Mouse (Mus musculus): ENCODE measurements around the gene Astl.

The Astl gene

DNA sequence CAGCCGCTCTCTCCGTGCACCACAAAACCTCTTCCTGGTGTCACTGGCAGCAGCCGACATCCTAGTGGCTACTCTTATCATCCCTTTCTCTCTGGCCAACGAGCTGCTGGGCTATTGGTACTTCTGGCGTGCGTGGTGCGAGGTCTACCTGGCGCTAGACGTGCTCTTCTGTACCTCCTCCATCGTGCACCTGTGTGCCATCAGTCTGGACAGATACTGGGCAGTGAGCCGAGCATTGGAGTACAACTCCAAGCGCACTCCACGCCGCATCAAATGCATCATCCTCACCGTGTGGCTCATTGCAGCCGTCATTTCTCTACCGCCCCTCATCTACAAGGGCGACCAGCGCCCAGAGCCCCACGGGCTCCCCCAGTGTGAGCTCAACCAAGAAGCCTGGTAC, 25.3 kb downstream of the Astl start:
- no peak for DNase-seq (ENCODE audit: extremely low read depth, insufficient read length, low spot score)

- no peak for DNase-seq (ENCODE audit: extremely low read depth, insufficient read length, low spot score)
Observed at GRCm38 (mm10) chr2:127364452-127364851, 26.0 kb downstream of the Astl start.

DNA sequence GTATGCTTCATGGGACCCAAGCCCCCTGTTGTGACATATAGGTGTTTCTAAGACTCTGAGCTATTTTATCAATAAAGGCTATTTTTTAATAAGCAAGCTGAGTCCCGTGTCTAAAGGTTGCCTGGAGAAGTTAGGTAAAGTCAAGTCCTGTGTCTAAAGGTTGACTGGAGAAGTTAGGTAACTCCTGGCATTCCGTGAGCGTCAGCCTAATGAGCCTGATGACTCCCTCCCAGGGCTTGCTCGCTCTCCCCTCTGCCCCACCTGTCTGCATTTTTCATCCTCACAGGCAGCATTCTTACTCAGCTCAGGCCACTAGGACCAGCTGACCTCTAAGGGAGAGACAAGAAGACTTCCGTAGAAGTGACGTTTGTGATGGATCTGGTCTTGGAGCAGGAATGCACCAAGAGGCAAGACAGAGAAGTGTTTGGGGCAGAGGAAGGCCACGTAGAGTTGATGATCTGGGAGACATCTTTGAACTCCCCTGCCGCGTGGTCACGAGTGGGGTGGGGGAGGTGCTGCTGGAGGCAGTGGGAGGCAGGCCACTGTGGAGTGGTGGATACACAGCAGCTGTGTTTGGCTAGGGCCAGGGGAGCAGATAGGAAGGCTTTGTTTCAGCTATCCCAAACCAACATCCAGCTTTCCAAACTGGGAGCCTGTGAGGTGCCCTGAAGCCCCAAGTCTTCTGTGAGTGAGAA, 28.8 kb downstream of the Astl start:
- no peak for DNase-seq (ENCODE audit: extremely low read depth, insufficient read length, low spot score)

DNA sequence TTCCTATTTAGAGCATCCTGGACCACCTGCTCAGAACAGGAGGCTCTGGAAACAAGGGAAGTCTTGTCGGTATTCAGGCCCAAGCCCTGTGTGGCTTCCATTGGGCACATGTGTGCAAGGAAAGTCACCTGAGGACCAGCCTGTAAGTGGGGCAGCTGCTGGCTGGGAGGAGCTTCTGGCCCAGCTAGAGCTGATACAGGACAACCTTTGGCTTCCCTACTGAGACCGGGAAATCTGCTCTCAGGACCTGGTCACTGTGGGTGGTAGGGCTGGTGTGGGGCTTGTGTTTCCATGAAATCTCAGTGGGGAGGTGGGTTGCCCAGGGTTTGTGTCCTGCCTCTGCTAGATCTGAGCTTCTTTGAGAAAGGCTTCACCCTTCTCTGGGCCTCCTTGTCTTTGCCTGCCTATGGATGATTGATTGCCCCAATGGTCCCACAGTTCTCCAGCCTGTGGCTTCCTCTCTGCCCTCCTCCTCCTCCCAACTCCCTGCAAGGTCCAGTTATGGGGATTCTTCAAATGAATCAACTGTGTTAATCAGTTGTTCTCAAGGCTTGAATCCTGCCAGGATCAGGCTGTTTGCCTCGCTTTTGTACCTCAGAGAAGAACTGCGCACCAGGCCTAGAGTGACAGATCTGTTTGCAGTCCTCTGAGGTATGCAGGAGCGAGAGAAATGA, 31.4 kb downstream of the Astl start:
- DNase-seq (ENCODE audit: extremely low read depth, insufficient read length, low spot score): no peak

DNA sequence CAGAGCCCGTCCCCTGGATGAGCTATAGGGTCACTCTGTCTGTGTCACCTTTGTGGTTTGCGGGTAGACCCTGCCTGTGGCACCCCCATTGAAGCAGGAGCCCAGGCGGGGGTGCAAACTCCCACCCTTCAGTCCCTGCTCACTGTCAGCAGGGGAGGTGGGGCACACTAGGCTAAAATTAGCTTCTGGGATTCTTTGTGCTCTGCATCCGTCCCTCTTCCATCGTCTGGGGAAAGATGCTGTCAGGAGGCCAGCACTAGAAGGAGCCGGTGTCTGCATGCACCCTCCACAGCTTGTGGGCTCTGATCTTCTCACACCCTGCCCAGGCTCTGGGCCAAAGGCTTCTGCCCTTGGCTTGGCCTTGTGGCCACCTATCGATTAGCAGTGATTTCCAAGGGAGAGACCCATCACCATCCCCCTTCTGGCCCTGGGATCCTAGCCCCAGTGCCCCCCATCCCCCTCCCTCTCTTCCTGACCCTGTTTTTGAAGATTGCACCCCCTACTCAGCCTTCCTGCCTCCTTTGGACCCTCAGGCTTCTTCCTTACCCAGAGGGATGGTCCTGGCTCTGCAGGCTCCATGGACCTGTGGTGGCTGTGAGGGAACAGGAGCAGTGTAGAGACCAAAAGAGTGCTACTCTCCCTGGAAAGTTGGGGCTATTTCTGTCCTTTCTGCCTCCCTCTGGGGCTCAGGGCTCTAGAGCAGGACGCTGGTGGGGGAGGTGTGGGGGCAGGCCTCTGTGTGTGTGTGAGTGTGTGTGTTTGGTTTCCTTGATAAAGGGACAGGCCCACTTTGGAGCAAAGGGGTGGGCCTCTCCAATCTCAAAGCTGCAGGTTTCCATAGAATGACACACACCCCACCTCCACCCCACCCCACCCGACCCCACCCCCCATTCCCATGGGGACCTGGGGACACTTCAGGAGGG, 32.4 kb downstream of the Astl start:
- DNase-seq (ENCODE audit: extremely low read depth, insufficient read length, low spot score): no peak

DNA sequence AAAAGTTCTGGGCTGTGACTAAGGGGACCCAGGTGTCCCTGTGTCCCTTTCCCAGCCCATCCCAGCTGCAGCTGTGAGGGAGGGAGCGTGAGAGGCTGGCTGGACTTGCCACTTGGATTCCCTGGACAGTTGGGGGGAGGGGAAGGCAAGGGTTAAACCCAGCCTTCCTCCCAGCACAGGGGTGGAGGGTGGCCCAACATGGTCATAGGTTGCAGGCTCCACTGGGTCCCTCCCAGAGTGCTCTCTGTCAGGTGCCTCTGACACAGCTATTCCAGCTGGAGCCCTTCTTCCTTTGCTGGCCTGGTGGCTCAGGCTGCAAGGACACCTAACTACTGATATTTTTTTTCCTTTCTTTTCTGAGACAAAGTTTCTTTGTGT, 33.0 kb downstream of the Astl start:
- no peak for DNase-seq (ENCODE audit: extremely low read depth, insufficient read length, low spot score)

GRCm38 (mm10) chr2:127372082-127372481, 33.6 kb downstream of the Astl start:
- DNase-seq (ENCODE audit: extremely low read depth, insufficient read length, low spot score): no peak

- DNase-seq (ENCODE audit: extremely low read depth, insufficient read length, low spot score): no peak
Observed at GRCm38 (mm10) chr2:127374131-127374530, 35.7 kb downstream of the Astl start.

DNA sequence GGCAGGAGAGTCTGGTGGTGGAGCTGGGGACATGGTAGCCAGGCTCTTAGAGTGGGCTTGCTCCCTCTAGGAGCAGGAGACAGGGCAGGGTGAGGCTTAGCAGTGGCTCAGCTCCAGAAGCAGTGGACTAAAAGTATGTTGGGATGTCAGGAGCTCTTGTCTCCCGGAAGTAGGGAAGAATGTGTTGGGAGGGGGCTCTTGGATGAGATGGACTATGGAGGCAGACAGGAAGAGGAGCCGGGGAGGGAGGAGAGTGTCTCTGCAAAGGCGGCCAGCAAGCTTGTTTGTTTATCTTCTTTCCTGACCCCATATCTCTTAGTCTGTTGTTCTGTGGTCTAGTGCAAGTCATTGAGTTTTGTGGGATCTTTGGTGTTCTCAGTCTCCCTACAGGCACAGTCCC, 36.6 kb downstream of the Astl start:
- DNase-seq (ENCODE audit: extremely low read depth, insufficient read length, low spot score): no peak

DNA sequence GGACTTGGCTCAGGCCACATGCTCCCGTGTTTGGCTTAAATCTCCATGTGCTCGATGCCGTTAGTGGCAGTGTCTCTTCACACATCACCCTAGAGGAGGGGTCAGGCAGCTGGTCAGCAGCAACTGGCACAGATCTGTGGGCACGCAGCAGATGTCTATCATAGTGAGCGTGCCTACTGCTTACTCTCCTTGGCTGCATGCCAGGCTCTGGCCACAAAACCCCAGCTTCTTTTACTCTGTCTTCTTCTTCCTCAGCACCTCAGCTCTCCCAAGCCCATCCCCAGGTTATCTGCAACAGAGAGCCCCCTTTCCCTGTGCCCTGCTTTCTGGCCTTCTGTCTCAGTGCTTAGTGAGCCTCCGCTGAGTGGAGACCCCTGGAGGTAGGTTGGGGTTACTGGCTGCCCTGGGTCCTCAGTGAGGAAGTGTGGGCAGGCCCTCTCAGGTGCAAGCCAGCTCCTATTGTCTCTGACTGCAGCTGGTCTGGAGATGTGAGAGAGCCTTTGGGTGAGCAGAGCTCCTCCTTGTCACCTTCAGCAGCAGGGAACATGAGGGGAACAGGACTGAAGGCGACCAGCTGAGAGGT, 37.4 kb downstream of the Astl start:
- no peak for DNase-seq (ENCODE audit: extremely low read depth, insufficient read length, low spot score)

DNA sequence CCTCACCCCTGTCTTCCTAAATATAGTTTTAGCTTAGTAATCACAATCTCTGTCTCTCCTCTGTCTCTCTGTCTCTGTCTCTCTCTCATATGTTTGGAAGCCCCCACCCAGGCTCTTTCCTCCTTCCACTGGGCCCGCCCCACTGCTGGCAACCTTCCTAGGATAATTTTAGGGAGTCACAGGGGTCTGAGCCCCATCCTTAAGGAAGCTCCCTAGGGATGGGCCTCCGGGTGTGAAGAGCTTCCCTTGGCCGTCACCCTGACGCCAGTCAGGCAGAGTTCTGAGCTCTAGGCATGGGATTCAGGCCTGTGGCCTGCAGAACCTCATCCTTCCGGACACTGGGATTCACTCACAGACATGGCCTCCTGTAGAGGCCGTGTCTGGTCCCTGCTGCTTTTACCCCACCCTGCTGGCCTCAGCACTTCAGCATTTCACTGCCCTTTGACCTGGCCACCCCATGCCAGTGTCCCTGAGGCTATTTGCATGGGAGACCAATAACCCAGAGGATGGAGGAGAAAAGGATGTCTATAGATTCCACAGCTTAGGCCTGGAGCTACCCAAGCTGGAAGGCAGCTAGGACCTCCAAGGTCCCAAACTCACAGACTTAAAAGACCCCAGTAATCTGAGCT, 38.1 kb downstream of the Astl start:
- DNase-seq (ENCODE audit: extremely low read depth, insufficient read length, low spot score): no peak

GRCm38 (mm10) chr2:127377942-127378610, 39.6 kb downstream of the Astl start:
- no peak for DNase-seq (ENCODE audit: extremely low read depth, insufficient read length, low spot score)

DNA sequence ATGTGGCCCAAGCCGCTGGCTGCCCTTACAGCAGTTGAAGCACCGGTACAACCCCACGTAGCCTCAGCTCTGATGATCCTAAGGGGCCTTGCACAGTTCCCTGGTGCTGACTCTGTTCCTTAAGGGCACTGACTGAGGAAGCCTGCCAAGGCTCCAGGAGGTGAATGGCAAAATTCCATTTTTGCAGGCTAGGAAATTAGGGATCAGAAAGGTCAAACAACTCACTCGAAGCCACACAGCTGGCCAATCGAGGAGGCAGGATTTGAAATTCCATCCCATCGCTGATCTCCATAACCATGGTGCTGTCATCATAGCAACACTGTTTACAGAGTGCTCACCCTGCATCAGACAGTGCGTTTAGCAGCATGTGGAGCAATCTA, 40.2 kb downstream of the Astl start:
- no peak for DNase-seq (ENCODE audit: extremely low read depth, insufficient read length, low spot score)

GRCm38 (mm10) chr2:127379250-127379649, 40.8 kb downstream of the Astl start:
- no peak for DNase-seq (ENCODE audit: extremely low read depth, insufficient read length, low spot score)

DNA sequence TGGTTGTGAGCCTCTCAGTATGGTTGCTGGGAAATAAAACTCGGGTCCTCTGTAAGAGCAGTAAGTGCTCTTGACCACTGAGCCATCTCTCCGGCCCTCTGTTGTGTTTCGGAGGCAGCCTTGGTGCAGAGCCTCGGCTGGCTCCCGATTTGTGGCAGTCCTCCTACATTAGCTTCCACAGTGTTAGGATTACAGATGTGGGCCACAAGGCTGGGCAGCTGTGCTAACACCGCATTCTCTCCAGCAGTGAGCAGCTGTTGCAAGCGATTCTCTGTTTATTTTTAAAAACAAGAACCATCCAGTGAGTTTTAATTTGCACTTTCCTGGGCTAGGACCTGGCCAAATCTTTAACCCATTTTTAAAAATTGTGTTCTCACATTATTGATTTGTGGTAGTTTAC, 45.4 kb downstream of the Astl start:
- no peak for DNase-seq (ENCODE audit: extremely low read depth, insufficient read length, low spot score)

- no peak for DNase-seq (ENCODE audit: extremely low read depth, insufficient read length, low spot score)
Observed at GRCm38 (mm10) chr2:127387521-127387920, 49.1 kb downstream of the Astl start.

DNA sequence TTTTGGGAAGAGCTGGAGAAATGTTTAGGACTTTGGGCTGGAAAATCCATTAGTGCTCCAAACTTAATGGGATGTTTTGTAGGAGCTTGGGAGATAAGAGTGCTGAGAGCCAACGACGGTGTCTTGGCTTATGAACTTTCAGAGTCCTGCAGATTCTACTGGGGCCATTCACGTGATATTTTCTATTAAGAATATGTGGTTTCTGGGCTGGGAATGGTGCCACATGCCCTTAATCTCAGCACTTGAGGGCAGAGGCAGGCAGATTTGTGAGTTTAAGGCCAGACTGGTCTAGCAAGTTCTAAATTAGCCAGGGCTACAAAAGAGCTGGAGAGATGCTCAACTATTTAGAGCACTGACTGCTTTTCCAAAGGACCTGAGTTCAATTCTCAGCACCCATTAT, 51.9 kb downstream of the Astl start:
- DNase-seq (ENCODE audit: extremely low read depth, insufficient read length, low spot score): no peak

DNA sequence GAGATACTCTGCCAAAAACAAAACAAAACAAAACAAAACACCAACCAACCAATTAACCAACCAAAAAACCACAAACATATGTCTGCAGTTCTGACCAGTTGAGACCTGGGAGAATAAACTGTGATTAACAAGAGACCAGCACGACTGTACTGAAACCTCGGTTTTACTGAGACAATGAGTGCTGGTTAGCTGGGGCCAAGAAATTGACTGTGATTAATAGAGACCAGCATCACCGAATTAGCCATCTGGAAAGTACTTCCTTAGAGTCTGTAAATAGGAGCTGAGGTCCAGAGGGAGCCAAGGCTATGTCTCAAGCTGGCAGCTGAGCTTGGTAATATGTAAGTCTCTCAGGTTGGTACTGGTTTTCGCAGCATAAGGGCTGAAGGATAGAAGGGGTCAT, 52.4 kb downstream of the Astl start:
- no peak for DNase-seq (ENCODE audit: extremely low read depth, insufficient read length, low spot score)

DNA sequence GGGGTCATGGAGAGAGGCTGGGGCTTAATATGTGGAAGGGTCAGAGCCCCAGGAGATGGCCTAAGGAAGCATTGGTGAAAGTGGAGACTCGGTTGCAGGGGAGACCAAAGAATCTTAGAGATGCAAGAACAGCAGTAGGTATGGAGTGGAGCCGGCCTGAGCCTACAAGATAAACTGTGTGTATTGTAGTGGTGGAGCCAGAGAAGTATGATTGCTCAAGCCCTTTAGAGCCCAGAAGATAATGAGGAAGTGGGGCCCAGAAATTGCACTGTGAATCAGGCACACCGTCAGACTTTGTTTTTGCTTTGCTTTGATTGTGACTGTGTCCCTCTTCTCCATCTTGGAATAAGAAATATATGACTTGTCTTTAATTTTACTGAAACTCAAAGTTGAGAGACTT, 52.9 kb downstream of the Astl start:
- DNase-seq (ENCODE audit: extremely low read depth, insufficient read length, low spot score): no peak

DNA sequence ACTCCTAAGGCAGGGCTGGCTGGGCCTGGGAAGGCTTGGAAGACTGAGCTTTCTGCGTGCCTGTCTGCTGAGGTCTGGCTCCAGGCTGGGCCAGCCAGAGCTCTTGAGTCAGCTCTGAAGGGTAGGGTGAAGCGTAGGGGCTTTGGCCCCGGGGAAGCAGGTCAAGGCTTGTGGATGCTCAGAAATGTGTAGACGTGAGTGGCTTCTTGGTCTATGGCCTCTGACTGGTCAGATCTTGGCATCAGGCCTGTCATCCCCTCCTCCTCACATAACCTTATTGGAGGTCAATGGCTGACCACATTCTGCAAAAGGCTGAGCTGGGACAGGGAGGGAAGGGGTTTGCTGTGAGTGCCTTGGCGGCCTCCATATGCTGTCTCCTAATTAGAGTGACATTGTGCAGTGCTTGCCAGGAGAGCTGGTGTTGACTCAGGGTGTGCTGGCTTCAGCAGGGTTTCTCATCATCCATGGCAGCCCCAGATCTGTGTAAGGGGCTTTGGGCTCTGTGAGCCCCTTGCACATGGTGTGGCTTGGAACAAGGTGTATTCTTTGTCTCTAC, 56.2 kb downstream of the Astl start:
- DNase-seq (ENCODE audit: extremely low read depth, insufficient read length, low spot score): no peak
